Mouse (Mus musculus) midbrain, embryonic 15.5 days (tissue): ENCODE results near the gene Rab11fip3. TPM values are rescaled to one million over a fixed set of nuclear protein-coding genes. Genes with fewer than 3 reads are reported as not detected.

Experiments
- ATAC-seq: fragments of 200-750 bp; cut with Nextera tagmentation; replicated peaks from 2 replicates; pipeline ENCODE4 v1.8.0; 2017; ENCODE audit warnings: moderate TSS enrichment
- H3K27ac ChIP-seq: fragments of 300-500 bp; sonication (generic); 2 replicates; pipeline ENCODE4 v1.5.1; 2015; ENCODE audit warnings: mild to moderate bottlenecking, inconsistent platforms
- H3K27me3 ChIP-seq: fragments of 300-500 bp; sonication (generic); replicated peaks from 2 replicates; pipeline ENCODE4 v1.6.1; 2015; ENCODE audit warnings: inconsistent platforms
- H3K36me3 ChIP-seq: fragments of 300-500 bp; sonication (generic); replicated peaks from 2 replicates; pipeline ENCODE4 v1.6.1; 2015; ENCODE audit warnings: inconsistent platforms
- H3K4me1 ChIP-seq: fragments of 300-500 bp; sonication (generic); 2 replicates; pipeline ENCODE4 v1.6.1; 2015; ENCODE audit warnings: inconsistent platforms
- H3K4me2 ChIP-seq: fragments of 300-500 bp; sonication (generic); 2 replicates; pipeline ENCODE4 v1.6.1; 2015; ENCODE audit warnings: inconsistent platforms, mild to moderate bottlenecking, moderate library complexity
- H3K4me3 ChIP-seq: fragments of 300-500 bp; sonication (generic); 2 replicates; pipeline ENCODE4 v1.5.1; 2015; ENCODE audit warnings: mild to moderate bottlenecking, inconsistent platforms
- H3K9ac ChIP-seq: fragments of 300-500 bp; sonication (generic); 2 replicates; pipeline ENCODE4 v1.6.1; 2015; ENCODE audit warnings: mild to moderate bottlenecking, inconsistent platforms
- H3K9me3 ChIP-seq: fragments of 300-500 bp; sonication (generic); 2 replicates; pipeline ENCODE4 v1.6.1; 2016; ENCODE audit warnings: inconsistent platforms
- WGBS: fragments of 180-500 bp; shearing (Covaris S2); methylation state at CpG from one replicate; pipeline ENCODE4 v1.1.7; 2015; ENCODE audit warnings: mixed read lengths; 5-methylcytosine and 5-hydroxymethylcytosine counted together
- polyA plus RNA-seq: library from polyadenylated mRNA; unstranded; fragments of >200 nt; fragmentation: Nextera tagmentation; extraction: Ambion mirVana; gene quantifications from 2 replicates; pipeline ENCODE4 v1.2.1, GENCODE M21; 2015

The Rab11fip3 gene
- polyA plus RNA-seq, 1 experiment from 2014 or later, result 32.6 TPM

GRCm38 (mm10) chr17:25946349-25946748 is 123.0 kb downstream of the Rab11fip3 start:
- WGBS, result 77% methylated on average over 7 of the region's 7 CpGs
- Histone ChIP-seq H3K27me3 (peaks cover 18% of the 10 kb centered on the region), H3K4me3 (no peak overlapping the region), H3K9ac (no peak overlapping the region), H3K4me2 (no peak overlapping the region), H3K36me3 (no peaks in the 10 kb centered on the region), H3K27ac (no peak overlapping the region), H3K4me1 (peaks cover 7% of the 10 kb centered on the region; the same call in 1 of the 2 replicates), H3K9me3 (no peaks in the 10 kb centered on the region)
- no peak for ATAC-seq

- Histone ChIP-seq H3K27me3 (peaks cover 11% of the 10 kb centered on the region), H3K4me3 (no peak overlapping the region), H3K27ac (no peak overlapping the region), H3K4me2 (no peak overlapping the region), H3K9ac (no peak overlapping the region), H3K9me3 (no peaks in the 10 kb centered on the region), H3K36me3 (no peaks in the 10 kb centered on the region), H3K4me1 (peaks cover 11% of the 10 kb centered on the region)
- ATAC-seq, result no peak
- 57% methylated on average over 9 of the region's 9 CpGs for WGBS
Observed at GRCm38 (mm10) chr17:25945517-25946155, 123.7 kb downstream of the Rab11fip3 start.

- Histone ChIP-seq H3K9ac (no peak within 1 kb of the TSS), H3K9me3 (no peaks in the 10 kb centered on the region), H3K4me3 (no peak within 1 kb of the TSS), H3K27ac (no peak within 1 kb of the TSS), H3K27me3 (peaks cover under 1% of the 10 kb centered on the region), H3K4me1 (peaks cover 14% of the 10 kb centered on the region), H3K36me3 (no peaks in the 10 kb centered on the region), H3K4me2 (no peak within 1 kb of the TSS)
- WGBS, result 58% methylated on average over 6 of the region's 6 CpGs
- ATAC-seq, result no peak
Observed at GRCm38 (mm10) chr17:25944366-25945163, 124.8 kb downstream of the Rab11fip3 start, which contains the start of the genes Pigq and Nhlrc4. Pigq (minus strand) TSS chr17:25944936. Nhlrc4 (minus strand) TSS chr17:25944961.

- Histone ChIP-seq H3K9me3 (no peaks in the 10 kb centered on the region), H3K27ac (no peak overlapping the region)
- ATAC-seq, result no peak
Observed at GRCm38 (mm10) chr17:25943769-25944168, 125.6 kb downstream of the Rab11fip3 start.

GRCm38 (mm10) chr17:25943221-25943620 is 126.1 kb downstream of the Rab11fip3 start:
- Histone ChIP-seq H3K36me3 (no peaks in the 10 kb centered on the region), H3K27ac (no peak overlapping the region), H3K4me1 (peaks cover 14% of the 10 kb centered on the region), H3K4me2 (no peak overlapping the region), H3K9me3 (no peaks in the 10 kb centered on the region), H3K4me3 (no peak overlapping the region), H3K27me3 (no peaks in the 10 kb centered on the region), H3K9ac (no peak overlapping the region)
- no peak for ATAC-seq
- 88% methylated on average over 3 of the region's 3 CpGs for WGBS

More at GRCm38 (mm10) chr17:25943769-25944168, 125.6 kb downstream of the Rab11fip3 start:
- H3K36me3 ChIP-seq, result no peaks in the 10 kb centered on the region
- no peak overlapping the region for H3K4me2 ChIP-seq
- no peak overlapping the region for H3K4me3 ChIP-seq
- H3K9ac ChIP-seq, result no peak overlapping the region
- H3K4me1 ChIP-seq, result peaks cover 14% of the 10 kb centered on the region
- WGBS, result 76% methylated on average over 9 of the region's 9 CpGs
- H3K27me3 ChIP-seq, result no peaks in the 10 kb centered on the region

GRCm38 (mm10) chr17:25942597-25943151 is 126.7 kb downstream of the Rab11fip3 start:
- H3K4me2 ChIP-seq, result no peak overlapping the region
- H3K9ac ChIP-seq, result no peak overlapping the region
- H3K9me3 ChIP-seq, result no peaks in the 10 kb centered on the region
- 82% methylated on average over 2 of the region's 2 CpGs for WGBS
- H3K36me3 ChIP-seq, result no peaks in the 10 kb centered on the region
- H3K27me3 ChIP-seq, result no peaks in the 10 kb centered on the region
- H3K4me3 ChIP-seq, result no peak overlapping the region
- H3K27ac ChIP-seq, result no peak overlapping the region
- no peak for ATAC-seq
- H3K4me1 ChIP-seq, result peaks cover 14% of the 10 kb centered on the region

GRCm38 (mm10) chr17:25941511-25942241 is 127.7 kb downstream of the Rab11fip3 start:
- Histone ChIP-seq H3K27me3 (no peaks in the 10 kb centered on the region), H3K36me3 (0 out of 2 replicates have a peak, but pooled peaks cover 4% of the 10 kb centered on the region), H3K27ac (peak overlapping the region; percentile 87), H3K4me3 (peak overlapping the region; percentile 89), H3K9ac (peak overlapping the region; percentile 95), H3K9me3 (no peaks in the 10 kb centered on the region), H3K4me2 (peak overlapping the region; percentile 79), H3K4me1 (peaks cover 14% of the 10 kb centered on the region)
- 2% methylated on average over 54 of the region's 54 CpGs for WGBS
- peak; percentile 85 for ATAC-seq

Other genes starting within 250 kb of the Rab11fip3 start
- 35.2 and 36.7 TPM in 2 replicates for gene Wdr24, start 245.9 kb downstream of the Rab11fip3 start, polyA plus RNA-seq
- 61.9 and 63.0 TPM in 2 replicates for gene Jmjd8, start 240.7 kb downstream of the Rab11fip3 start, polyA plus RNA-seq
- gene Stub1, start 236.2 kb downstream of the Rab11fip3 start, polyA plus RNA-seq, result 373 and 381 TPM in 2 replicates
- gene Rhbdl1, start 232.3 kb downstream of the Rab11fip3 start, polyA plus RNA-seq, result 54.8 and 57.8 TPM in 2 replicates
- gene Gm20683, start 227.8 kb downstream of the Rab11fip3 start, polyA plus RNA-seq, result 14.2 and 14.7 TPM in 2 replicates
- gene Rhot2, start 224.7 kb downstream of the Rab11fip3 start, polyA plus RNA-seq, result 17.2 and 18.3 TPM in 2 replicates
- gene Wdr90, start 208.1 kb downstream of the Rab11fip3 start, polyA plus RNA-seq, result 19.7 and 23.3 TPM in 2 replicates
- 18.5 and 19.8 TPM in 2 replicates for gene Mcrip2, start 200.8 kb downstream of the Rab11fip3 start, polyA plus RNA-seq
- 70.5 and 71.1 TPM in 2 replicates for gene Mettl26, start 194.5 kb downstream of the Rab11fip3 start, polyA plus RNA-seq
- gene Wfikkn1, start 188.7 kb downstream of the Rab11fip3 start, polyA plus RNA-seq, result 0.47 and 0.54 TPM in 2 replicates
- 56.7 and 57.5 TPM in 2 replicates for gene Rab40c, start 149.8 kb downstream of the Rab11fip3 start, polyA plus RNA-seq
- gene Pigq, start 124.6 kb downstream of the Rab11fip3 start, polyA plus RNA-seq, result 71.9 and 75.8 TPM in 2 replicates
- gene Nhlrc4, start 124.6 kb downstream of the Rab11fip3 start, polyA plus RNA-seq, result 0.73 and 0.80 TPM in 2 replicates
- 3.1 and 6.1 TPM in 2 replicates for gene A930017K11Rik, start 117.0 kb downstream of the Rab11fip3 start, polyA plus RNA-seq
- 22.2 and 23.8 TPM in 2 replicates for gene Capn15, start 83.8 kb downstream of the Rab11fip3 start, polyA plus RNA-seq
- gene Decr2, start 20.8 kb upstream of the Rab11fip3 start, polyA plus RNA-seq, result 34.2 and 36.3 TPM in 2 replicates
- 24.7 and 25.1 TPM in 2 replicates for gene Nme4, start 26.0 kb upstream of the Rab11fip3 start, polyA plus RNA-seq
- 4.0 and 4.6 TPM in 2 replicates for gene Tmem8, start 43.7 kb upstream of the Rab11fip3 start, polyA plus RNA-seq
- 172 and 179 TPM in 2 replicates for gene Mrpl28, start 53.9 kb upstream of the Rab11fip3 start, polyA plus RNA-seq
- 23.5 and 27.8 TPM in 2 replicates for gene Axin1, start 69.1 kb upstream of the Rab11fip3 start, polyA plus RNA-seq
- 0.13 and 0.38 TPM in 2 replicates for gene Pdia2, start 129.5 kb upstream of the Rab11fip3 start, polyA plus RNA-seq
- 7.6 and 8.3 TPM in 2 replicates for gene Rgs11, start 133.4 kb upstream of the Rab11fip3 start, polyA plus RNA-seq
- 124 and 125 TPM in 2 replicates for gene Arhgdig, start 138.2 kb upstream of the Rab11fip3 start, polyA plus RNA-seq
- 31.7 and 33.8 TPM in 2 replicates for gene Fam234a, start 174.7 kb upstream of the Rab11fip3 start, polyA plus RNA-seq
- 117 and 123 TPM in 2 replicates for gene Luc7l, start 183.3 kb upstream of the Rab11fip3 start, polyA plus RNA-seq